10 mouse cellular contexts compared by ENCODE assay signal in the genomic region with DNA sequence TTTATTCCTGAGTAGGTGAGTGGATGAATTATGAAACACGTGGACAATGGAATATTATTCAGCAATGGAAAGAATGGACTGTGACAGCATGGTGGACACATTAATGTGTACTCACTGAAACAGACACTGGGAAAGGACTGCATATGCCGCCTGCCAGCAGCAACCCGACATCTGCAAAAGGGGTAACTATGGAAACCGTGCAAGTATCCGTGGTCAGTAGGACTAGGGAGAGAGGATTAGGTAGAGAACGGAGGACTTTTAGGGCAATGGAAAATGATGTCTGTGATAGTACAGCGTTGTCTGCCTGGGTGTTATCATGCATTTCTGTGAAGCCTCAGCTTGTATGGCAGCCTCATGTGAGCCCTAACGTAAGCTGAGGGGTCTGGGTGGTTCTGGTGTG.
"Had no signal": no experiment of that assay in that cellular context is flagged by ENCODE, and none has a peak within 500 bp of the region (broad histone marks: within the 10 kb centered on the region; RNA-seq: fewer than 3 reads in every experiment).

No protein-coding gene starts in this region.

- DNase-seq: left cerebral cortex, postnatal 4 days; lung, adult 2 months; right cerebral cortex, postnatal 25 days; thymus, postnatal 4 days had no signal

- H3K9me3 ChIP-seq: limb, embryonic 13.5 days; liver, embryonic 15.5 days had no signal

- H3K4me3 ChIP-seq: layer of hippocampus, adult 2 months; limb, embryonic 13.5 days; liver, embryonic 15.5 days had no signal

- H3K36me3 ChIP-seq: limb, embryonic 13.5 days; liver, embryonic 15.5 days had no signal

- H3K27me3 ChIP-seq: limb, embryonic 13.5 days had no signal

- H3K4me2 ChIP-seq: limb, embryonic 13.5 days; liver, embryonic 11.5 days; liver, embryonic 15.5 days had no signal

- H3K4me1 ChIP-seq: liver, embryonic 15.5 days had no signal

- H3K9ac ChIP-seq: limb, embryonic 13.5 days; liver, embryonic 15.5 days had no signal

- H3K27ac ChIP-seq: kidney, postnatal 0 days; layer of hippocampus, adult 2 months; limb, embryonic 13.5 days; liver, embryonic 15.5 days; stomach, postnatal 0 days had no signal
